Mouse (Mus musculus): ENCODE measurements around the gene Akap13.
A peak's percentile ranks its signal among the peaks of the same experiment; 100 is the strongest.

Akap13 gene

GRCm38 (mm10) chr7:75555940-75556339, 100.6 kb downstream of the Akap13 start:
- no peak for DNase-seq (ENCODE audit: extremely low spot score, low read depth, low spot score)

GRCm38 (mm10) chr7:75558225-75558624, 102.9 kb downstream of the Akap13 start:
- no peak for DNase-seq (ENCODE audit: extremely low spot score, low read depth, low spot score)

- no peak for DNase-seq (ENCODE audit: extremely low spot score, low read depth, low spot score)
Observed at GRCm38 (mm10) chr7:75559119-75559518, 103.8 kb downstream of the Akap13 start.

- DNase-seq (ENCODE audit: extremely low spot score, low read depth, low spot score), result no peak
Observed at GRCm38 (mm10) chr7:75559915-75560314, 104.6 kb downstream of the Akap13 start.

GRCm38 (mm10) chr7:75560566-75560965, 105.2 kb downstream of the Akap13 start:
- no peak for DNase-seq (ENCODE audit: extremely low spot score, low read depth, low spot score)

GRCm38 (mm10) chr7:75561134-75561533, 105.8 kb downstream of the Akap13 start:
- DNase-seq (ENCODE audit: extremely low spot score, low read depth, low spot score), result no peak

- no peak for DNase-seq (ENCODE audit: extremely low spot score, low read depth, low spot score)
Observed at GRCm38 (mm10) chr7:75568276-75568675, 112.9 kb downstream of the Akap13 start.

- DNase-seq (ENCODE audit: extremely low spot score, low read depth, low spot score), result no peak
Observed at GRCm38 (mm10) chr7:75568883-75569282, 113.5 kb downstream of the Akap13 start.

GRCm38 (mm10) chr7:75570218-75570617, 114.9 kb downstream of the Akap13 start:
- no peak for DNase-seq (ENCODE audit: extremely low spot score, low read depth, low spot score)

- no peak for DNase-seq (ENCODE audit: extremely low spot score, low read depth, low spot score)
Observed at GRCm38 (mm10) chr7:75571078-75571477, 115.7 kb downstream of the Akap13 start.

- DNase-seq (ENCODE audit: extremely low spot score, low read depth, low spot score), result no peak
Observed at GRCm38 (mm10) chr7:75572127-75572526, 116.8 kb downstream of the Akap13 start.

GRCm38 (mm10) chr7:75575120-75575649, 119.9 kb downstream of the Akap13 start:
- peak; percentile 16 for DNase-seq (ENCODE audit: extremely low spot score, low read depth, low spot score)

- DNase-seq (ENCODE audit: extremely low spot score, low read depth, low spot score), result no peak
Observed at GRCm38 (mm10) chr7:75575800-75576585, 120.7 kb downstream of the Akap13 start.

- DNase-seq (ENCODE audit: extremely low spot score, low read depth, low spot score), result no peak
Observed at GRCm38 (mm10) chr7:75576851-75577250, 121.5 kb downstream of the Akap13 start.

- no peak for DNase-seq (ENCODE audit: extremely low spot score, low read depth, low spot score)
Observed at GRCm38 (mm10) chr7:75577353-75577752, 122.0 kb downstream of the Akap13 start.

- DNase-seq (ENCODE audit: extremely low spot score, low read depth, low spot score), result no peak
Observed at GRCm38 (mm10) chr7:75578647-75579046, 123.3 kb downstream of the Akap13 start.

GRCm38 (mm10) chr7:75582091-75582490, 126.8 kb downstream of the Akap13 start:
- DNase-seq (ENCODE audit: extremely low spot score, low read depth, low spot score), result no peak

GRCm38 (mm10) chr7:75584100-75584499, 128.8 kb downstream of the Akap13 start:
- DNase-seq (ENCODE audit: extremely low spot score, low read depth, low spot score), result no peak

GRCm38 (mm10) chr7:75585409-75585808, 130.1 kb downstream of the Akap13 start:
- DNase-seq (ENCODE audit: extremely low spot score, low read depth, low spot score), result no peak

GRCm38 (mm10) chr7:75586113-75586512, 130.8 kb downstream of the Akap13 start:
- no peak for DNase-seq (ENCODE audit: extremely low spot score, low read depth, low spot score)

- no peak for DNase-seq (ENCODE audit: extremely low spot score, low read depth, low spot score)
Observed at GRCm38 (mm10) chr7:75587727-75588126, 132.4 kb downstream of the Akap13 start.

GRCm38 (mm10) chr7:75589304-75589973, 134.1 kb downstream of the Akap13 start:
- no peak for DNase-seq (ENCODE audit: extremely low spot score, low read depth, low spot score)
